9 mouse cellular contexts compared by ENCODE assay signal in genomic region chr10:29147641-29147990, GRCm38 (mm10). TPM values are rescaled to one million over a fixed set of nuclear protein-coding genes. Genes with fewer than 3 reads are reported as not detected.
A peak's percentile ranks its signal among the peaks of the same experiment; 100 is the strongest.
DNase-seq lines count a peak whose midpoint lies in the region; ATAC-seq and TF ChIP-seq lines count a peak whose summit lies in the region.
"Had no signal": no experiment of that assay in that cellular context is flagged by ENCODE, and none has a peak within 500 bp of the region (broad histone marks: within the 10 kb centered on the region; RNA-seq: fewer than 3 reads in every experiment).

No protein-coding gene starts in this region.

- peaks cover 47% of the 10 kb centered on the region for H3K27me3 ChIP-seq in lung, embryonic 14.5 days (ENCODE audit: insufficient read depth, low read length)
- H3K27me3 ChIP-seq in embryonic facial prominence, embryonic 15.5 days = peaks cover 55% of the 10 kb centered on the region
- peaks cover 68% of the 10 kb centered on the region for H3K27me3 ChIP-seq in limb, embryonic 10.5 days (ENCODE audit: low read depth, poor library complexity, severe bottlenecking)
- peaks cover 15% of the 10 kb centered on the region for H3K27me3 ChIP-seq in small intestine, adult 2 months (ENCODE audit: control insufficient read depth, insufficient read depth, low read length)

- no peak for TF ChIP-seq POLR2A in small intestine, adult 2 months (IDR thresholded peaks at IDR 0.05; ENCODE audit: low read depth, low read length)

- no peak overlapping the region for H3K9ac ChIP-seq in lung, embryonic 14.5 days
- H3K9ac ChIP-seq in embryonic facial prominence, embryonic 15.5 days = no peak overlapping the region

- under 1% methylated on average over 12 of the region's 12 CpGs for WGBS in lung, embryonic 14.5 days
- under 1% methylated on average over 12 of the region's 12 CpGs for WGBS in embryonic facial prominence, embryonic 15.5 days
- under 1% methylated on average over 12 of the region's 12 CpGs for WGBS in limb, embryonic 10.5 days
- WGBS in small intestine, adult 2 months = 3% methylated on average over 12 of the region's 12 CpGs

- H3K36me3 ChIP-seq in lung, embryonic 14.5 days (ENCODE audit: insufficient read depth) = no peaks in the 10 kb centered on the region
- H3K36me3 ChIP-seq in embryonic facial prominence, embryonic 15.5 days = no peaks in the 10 kb centered on the region
- H3K36me3 ChIP-seq in limb, embryonic 10.5 days = no peaks in the 10 kb centered on the region
- H3K36me3 ChIP-seq in small intestine, adult 2 months (ENCODE audit: control insufficient read depth, insufficient read depth, low read length) = no peaks in the 10 kb centered on the region

- no peak for ATAC-seq in lung, embryonic 14.5 days (ENCODE audit: insufficient read depth)
- no peak for ATAC-seq in embryonic facial prominence, embryonic 15.5 days (ENCODE audit: insufficient number of reproducible peaks, low FRiP score, low TSS enrichment, low read depth)
- no peak for ATAC-seq in granulocyte monocyte progenitor cell, adult 5-6 weeks (replicated peaks; ENCODE audit: poor library complexity, severe bottlenecking)

- no peak overlapping the region for H3K27ac ChIP-seq in lung, embryonic 14.5 days (ENCODE audit: low read depth)
- no peak overlapping the region for H3K27ac ChIP-seq in embryonic facial prominence, embryonic 15.5 days (replicated peaks)
- no peak overlapping the region for H3K27ac ChIP-seq in limb, embryonic 10.5 days
- no peak overlapping the region for H3K27ac ChIP-seq in small intestine, adult 2 months (ENCODE audit: insufficient read depth, low read depth, low read length)

- H3K9me3 ChIP-seq in lung, embryonic 14.5 days (ENCODE audit: low read depth, low read length) = no peaks in the 10 kb centered on the region
- H3K9me3 ChIP-seq in embryonic facial prominence, embryonic 15.5 days (replicated peaks) = no peaks in the 10 kb centered on the region
- no peaks in the 10 kb centered on the region for H3K9me3 ChIP-seq in limb, embryonic 10.5 days (replicated peaks)

- DNase-seq in lung, embryonic 14.5 days = no peak
- DNase-seq in lung, postnatal 36 days = no peak
- no peak for DNase-seq in limb, embryonic 10.5 days (ENCODE audit: low spot score)
- no peak for DNase-seq in kidney, postnatal 25 days
- no peak for DNase-seq in thymus, postnatal 25 days

- H3K4me1 ChIP-seq in lung, embryonic 14.5 days (ENCODE audit: insufficient read depth) = peaks cover 3% of the 10 kb centered on the region; the same call in 1 of the 2 replicates
- peaks cover 28% of the 10 kb centered on the region for H3K4me1 ChIP-seq in embryonic facial prominence, embryonic 15.5 days
- peaks cover 32% of the 10 kb centered on the region for H3K4me1 ChIP-seq in limb, embryonic 10.5 days
- H3K4me1 ChIP-seq in small intestine, adult 2 months (ENCODE audit: control insufficient read depth, insufficient read depth, insufficient read length, low read length) = no peaks in the 10 kb centered on the region

- H3K4me2 ChIP-seq in lung, embryonic 14.5 days = peak overlapping the region; percentile 89
- peak overlapping the region; percentile 96 for H3K4me2 ChIP-seq in embryonic facial prominence, embryonic 15.5 days (replicated peaks)

- TF ChIP-seq CTCF in lung, embryonic 14.5 days (IDR thresholded peaks at IDR 0.05; ENCODE audit: low read depth) = no peak
- no peak for TF ChIP-seq CTCF in small intestine, adult 2 months (IDR thresholded peaks at IDR 0.05; ENCODE audit: extremely low read depth, insufficient read length, insufficient replicate concordance, low read depth, low read length)

- H3K4me3 ChIP-seq in lung, embryonic 14.5 days (ENCODE audit: low read depth, low read length) = peak overlapping the region; percentile 44
- peak overlapping the region; percentile 57 for H3K4me3 ChIP-seq in embryonic facial prominence, embryonic 15.5 days (replicated peaks)
- peak overlapping the region; percentile 65 for H3K4me3 ChIP-seq in limb, embryonic 10.5 days
- peak overlapping the region; percentile 43; the same call in 1 of the 2 replicates for H3K4me3 ChIP-seq in small intestine, adult 2 months (ENCODE audit: low read depth, low read length)

RNA-seq across cellular contexts. Expression of gene Soga3, which starts 4.0 kb away (rescaled TPM):
- 0.19 and 0.29 TPM in 2 replicates for polyA plus RNA-seq in lung, embryonic 14.5 days (2014; fragmentation: Nextera tagmentation; extraction: Ambion mirVana)
- polyA plus RNA-seq in embryonic facial prominence, embryonic 15.5 days (2015; fragmentation: Nextera tagmentation; extraction: Ambion mirVana) = 4.0 and 4.7 TPM in 2 replicates
- 0.38 and 1.3 TPM in 2 replicates for polyA plus RNA-seq in limb, embryonic 10.5 days (2016; fragmentation: Nextera tagmentation; extraction: Ambion mirVana)
- polyA plus RNA-seq in small intestine, adult 2 months (2012; rRNA removed) = 0.13 and 0.37 TPM in 2 replicates
- total RNA-seq in granulocyte monocyte progenitor cell, adult 5-6 weeks (2014; fragmentation: Nextera tagmentation) = not detected in 2 replicates
- not detected in 2 replicates for total RNA-seq in granulocyte monocyte progenitor cell, adult 5-6 weeks (2017)

RNA-seq across cellular contexts. Expression of gene Gm49353, which starts 51.1 kb away (rescaled TPM):
- not detected in 2 replicates for polyA plus RNA-seq in lung, embryonic 14.5 days (2014; fragmentation: Nextera tagmentation; extraction: Ambion mirVana)
- 0.27 and 0.45 TPM in 2 replicates for polyA plus RNA-seq in embryonic facial prominence, embryonic 15.5 days (2015; fragmentation: Nextera tagmentation; extraction: Ambion mirVana)
- polyA plus RNA-seq in limb, embryonic 10.5 days (2016; fragmentation: Nextera tagmentation; extraction: Ambion mirVana) = 0.35 TPM in 1 of 2 replicates, not detected in the other
- not detected in 2 replicates for polyA plus RNA-seq in small intestine, adult 2 months (2012; rRNA removed)
- not detected in 2 replicates for total RNA-seq in granulocyte monocyte progenitor cell, adult 5-6 weeks (2014; fragmentation: Nextera tagmentation)
- not detected in 2 replicates for total RNA-seq in granulocyte monocyte progenitor cell, adult 5-6 weeks (2017)
- total RNA-seq: gastrocnemius, postnatal 4 days had no signal
